Mouse (Mus musculus): ENCODE data around the gene Cklf. TPM values are rescaled to one million over a fixed set of nuclear protein-coding genes. Genes with fewer than 3 reads are reported as not detected.
"Not testable (repeated sequence)": the region's sequence is repeated elsewhere in the genome, so short reads cannot be mapped to it uniquely, and the experiment has no call there.

Gene Cklf
- polyA plus RNA-seq, 1 experiment from 2014 or later: 49.7 TPM

DNA sequence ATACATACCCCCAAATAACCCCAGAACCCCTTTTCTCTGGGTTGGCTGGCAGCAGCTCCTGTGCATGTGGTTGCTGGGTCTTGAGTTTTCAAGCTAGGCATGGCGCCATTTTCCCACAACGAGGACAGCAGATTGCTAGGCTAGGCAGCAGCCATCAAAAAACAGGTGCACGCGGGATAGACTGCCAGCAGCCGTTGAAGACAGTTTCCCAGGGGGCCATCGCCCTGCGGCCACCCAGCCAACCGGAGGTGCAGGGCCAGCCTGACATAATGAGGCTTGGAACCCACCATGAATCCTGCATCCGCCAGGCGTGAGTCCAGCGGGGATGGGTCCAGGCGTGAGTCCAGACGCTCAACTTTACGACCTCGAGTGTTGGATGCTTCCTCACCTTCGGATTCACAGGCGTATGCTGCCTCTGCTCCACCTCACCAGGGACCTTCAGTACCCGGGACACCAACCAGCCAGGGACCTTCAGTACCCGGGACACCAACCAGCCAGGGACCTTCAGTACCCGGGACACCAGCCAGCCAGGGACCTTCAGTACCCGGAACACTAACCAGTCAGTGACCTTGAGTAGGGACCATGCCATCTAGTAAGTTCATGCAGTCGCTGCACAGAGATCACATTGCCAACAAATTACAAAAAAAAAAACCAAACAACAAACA is 13.7 kb downstream of the Cklf start:
- ATAC-seq (ENCODE audit: insufficient number of reproducible peaks, low FRiP score, low TSS enrichment, low read depth): not testable (repeated sequence)

GRCm38 (mm10) chr8:104268368-104268767 is 17.7 kb downstream of the Cklf start:
- Histone ChIP-seq H3K4me2 (replicated peaks) (no peak overlapping the region), H3K9me3 (replicated peaks) (no peaks in the 10 kb centered on the region), H3K9ac (no peak overlapping the region), H3K27me3 (no peaks in the 10 kb centered on the region), H3K4me1 (no peaks in the 10 kb centered on the region), H3K36me3 (peaks cover 12% of the 10 kb centered on the region), H3K27ac (replicated peaks) (no peak overlapping the region), H3K4me3 (replicated peaks) (no peak overlapping the region)
- no peak for ATAC-seq (ENCODE audit: insufficient number of reproducible peaks, low FRiP score, low TSS enrichment, low read depth)

More for the DNA sequence above, 13.7 kb downstream of the Cklf start:
- WGBS: 94% methylated on average over 22 of the region's 22 CpGs
- not testable (repeated sequence) for H3K4me1 ChIP-seq; H3K4me2 ChIP-seq (replicated peaks); H3K9ac ChIP-seq; H3K27ac ChIP-seq (replicated peaks); H3K27me3 ChIP-seq; H3K4me3 ChIP-seq (replicated peaks); H3K9me3 ChIP-seq (replicated peaks)
- H3K36me3 ChIP-seq: peaks cover 19% of the 10 kb centered on the region

DNA sequence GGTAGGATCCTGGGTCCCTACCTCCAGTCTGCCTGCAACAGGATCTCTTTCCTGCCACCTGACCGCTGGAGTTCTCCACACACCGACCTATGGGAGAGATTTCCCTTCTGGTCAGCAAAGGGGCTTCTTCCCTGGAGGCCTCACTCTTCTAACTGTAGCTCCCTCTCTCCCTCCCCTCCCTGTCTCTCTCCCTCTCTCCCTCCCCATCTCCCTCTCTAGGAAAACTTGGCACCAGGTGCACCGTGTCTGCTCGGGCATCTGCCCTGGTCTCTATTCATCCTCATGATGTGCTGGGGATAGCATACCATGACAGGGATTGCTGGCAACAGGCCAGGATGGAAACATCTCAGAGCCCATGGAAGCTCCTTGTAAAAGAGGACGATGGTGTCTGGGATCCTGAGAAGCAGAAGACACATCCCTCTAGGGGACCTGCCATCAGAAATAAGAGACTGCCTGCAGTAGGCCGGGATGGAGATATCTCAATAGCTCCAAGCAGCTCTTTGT is 18.3 kb downstream of the Cklf start:
- H3K9me3 ChIP-seq (replicated peaks): no peaks in the 10 kb centered on the region
- no peak overlapping the region for H3K9ac ChIP-seq
- no peak overlapping the region for H3K4me3 ChIP-seq (replicated peaks)
- H3K27me3 ChIP-seq: no peaks in the 10 kb centered on the region
- H3K36me3 ChIP-seq: peaks cover 6% of the 10 kb centered on the region; the same call in 1 of the 2 replicates
- H3K27ac ChIP-seq (replicated peaks): no peak overlapping the region
- no peaks in the 10 kb centered on the region for H3K4me1 ChIP-seq
- WGBS: 89% methylated on average over 6 of the region's 6 CpGs
- no peak overlapping the region for H3K4me2 ChIP-seq (replicated peaks)
- no peak for ATAC-seq (ENCODE audit: insufficient number of reproducible peaks, low FRiP score, low TSS enrichment, low read depth)

- H3K27ac ChIP-seq (replicated peaks); H3K4me3 ChIP-seq (replicated peaks); H3K36me3 ChIP-seq; ATAC-seq (ENCODE audit: insufficient number of reproducible peaks, low FRiP score, low TSS enrichment, low read depth); H3K9me3 ChIP-seq (replicated peaks); H3K4me2 ChIP-seq (replicated peaks); H3K9ac ChIP-seq; H3K27me3 ChIP-seq; H3K4me1 ChIP-seq: not testable (repeated sequence)
- 89% methylated on average over 12 of the region's 12 CpGs for WGBS
Observed at GRCm38 (mm10) chr8:104293081-104293480, 42.4 kb downstream of the Cklf start, which contains the start of gene Cmtm2a. TSS of gene Cmtm2a (minus strand) at chr8:104293181.

- H3K4me2 ChIP-seq (replicated peaks): no peak overlapping the region
- H3K9me3 ChIP-seq (replicated peaks): no peaks in the 10 kb centered on the region
- H3K27me3 ChIP-seq: no peaks in the 10 kb centered on the region
- H3K36me3 ChIP-seq: no peaks in the 10 kb centered on the region
- no peak for ATAC-seq (ENCODE audit: insufficient number of reproducible peaks, low FRiP score, low TSS enrichment, low read depth)
- H3K9ac ChIP-seq: no peak overlapping the region
- WGBS: 69% methylated on average over 1 of the region's 1 CpGs
- no peaks in the 10 kb centered on the region for H3K4me1 ChIP-seq
- no peak overlapping the region for H3K4me3 ChIP-seq (replicated peaks)
- H3K27ac ChIP-seq (replicated peaks): no peak overlapping the region
Observed at GRCm38 (mm10) chr8:104294396-104294795, 43.7 kb downstream of the Cklf start.

GRCm38 (mm10) chr8:104301577-104301976 is 50.9 kb downstream of the Cklf start:
- 13% methylated on average over 3 of the region's 3 CpGs for WGBS
- not testable (repeated sequence) for ATAC-seq (ENCODE audit: insufficient number of reproducible peaks, low FRiP score, low TSS enrichment, low read depth)

DNA sequence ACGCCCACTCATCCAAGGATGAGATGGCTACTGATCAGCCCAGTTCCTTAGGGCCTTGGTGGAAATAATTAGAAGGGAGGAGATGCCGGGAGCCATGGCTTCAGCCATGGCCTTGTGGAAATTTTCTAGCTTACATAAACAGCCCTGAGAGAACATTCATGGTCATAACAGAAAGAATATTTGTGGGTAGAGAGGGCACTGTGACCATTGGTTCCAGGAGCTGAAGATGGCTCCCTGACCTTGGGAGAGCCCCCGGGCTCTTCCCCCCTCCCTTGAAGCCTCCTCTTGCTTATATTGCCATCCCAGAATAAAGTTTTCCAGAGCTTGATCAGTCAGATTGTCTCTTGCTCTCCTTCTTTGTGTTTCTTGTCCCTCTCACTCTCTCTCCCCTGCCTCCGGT is 51.9 kb downstream of the Cklf start:
- not testable (repeated sequence) for H3K9me3 ChIP-seq (replicated peaks); H3K4me3 ChIP-seq (replicated peaks); H3K27me3 ChIP-seq; H3K4me1 ChIP-seq; ATAC-seq (ENCODE audit: insufficient number of reproducible peaks, low FRiP score, low TSS enrichment, low read depth); H3K36me3 ChIP-seq; H3K27ac ChIP-seq (replicated peaks); H3K9ac ChIP-seq; H3K4me2 ChIP-seq (replicated peaks)
- 81% methylated on average over 4 of the region's 4 CpGs for WGBS

More at GRCm38 (mm10) chr8:104301577-104301976, 50.9 kb downstream of the Cklf start:
- not testable (repeated sequence) for H3K9me3 ChIP-seq (replicated peaks); H3K4me2 ChIP-seq (replicated peaks); H3K36me3 ChIP-seq; H3K4me1 ChIP-seq; H3K9ac ChIP-seq; H3K27ac ChIP-seq (replicated peaks); H3K27me3 ChIP-seq; H3K4me3 ChIP-seq (replicated peaks)

DNA sequence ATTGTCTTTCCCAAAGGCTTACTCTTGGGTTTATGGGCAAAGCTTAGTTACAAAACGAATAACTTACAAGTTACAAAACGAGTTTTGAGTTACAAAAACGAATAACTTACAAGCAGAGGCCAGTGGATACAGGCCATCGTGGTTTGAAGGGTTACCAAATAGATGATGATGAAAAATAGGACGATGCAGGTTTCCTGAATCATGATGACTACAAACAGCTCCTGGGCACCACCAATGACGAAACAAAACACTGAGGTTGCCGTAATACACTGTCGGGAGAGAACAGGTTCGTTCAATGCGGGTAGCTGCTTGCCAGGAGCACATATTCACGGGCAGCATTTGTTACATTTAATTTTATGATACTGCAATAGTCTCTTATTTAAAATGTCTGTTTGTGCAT is 54.3 kb downstream of the Cklf start:
- Histone ChIP-seq H3K4me2 (replicated peaks) (no peak overlapping the region), H3K4me3 (replicated peaks) (no peak overlapping the region), H3K9ac (no peak overlapping the region), H3K9me3 (replicated peaks) (no peaks in the 10 kb centered on the region), H3K27me3 (no peaks in the 10 kb centered on the region), H3K27ac (replicated peaks) (no peak overlapping the region), H3K4me1 (no peaks in the 10 kb centered on the region), H3K36me3 (no peaks in the 10 kb centered on the region)
- WGBS: 72% methylated on average over 11 of the region's 11 CpGs
- ATAC-seq (ENCODE audit: insufficient number of reproducible peaks, low FRiP score, low TSS enrichment, low read depth): no peak

DNA sequence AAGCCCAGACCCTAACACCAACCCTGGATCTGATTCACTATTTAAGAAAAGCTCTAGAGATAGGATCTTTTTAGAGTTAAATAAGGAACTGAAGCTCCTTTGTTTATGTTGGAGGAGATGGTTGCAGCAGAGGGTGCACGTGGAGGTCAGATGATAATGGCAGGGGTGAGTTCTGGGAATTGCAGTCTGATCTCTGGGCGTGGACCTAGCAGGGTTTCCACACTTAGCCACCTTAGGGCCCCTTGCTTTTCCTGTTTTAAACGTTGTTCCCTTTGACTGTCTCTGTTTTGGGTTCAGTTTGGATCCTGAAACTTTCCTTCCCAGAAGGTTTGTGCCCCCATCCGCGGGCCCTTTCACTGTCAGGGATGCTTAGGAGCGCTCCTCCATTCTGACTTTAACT is 57.7 kb downstream of the Cklf start:
- WGBS: 55% methylated on average over 6 of the region's 6 CpGs

GRCm38 (mm10) chr8:104309441-104310155 is 58.9 kb downstream of the Cklf start, which contains the start of the genes Gm45711 and Cmtm1:
TSS of gene Gm45711 (minus strand) at chr8:104310081.
TSS of gene Cmtm1 (minus strand) at chr8:104310145.
- H3K27me3 ChIP-seq; H3K27ac ChIP-seq (replicated peaks); H3K9me3 ChIP-seq (replicated peaks); H3K4me1 ChIP-seq; H3K9ac ChIP-seq; H3K4me2 ChIP-seq (replicated peaks); H3K36me3 ChIP-seq; ATAC-seq (ENCODE audit: insufficient number of reproducible peaks, low FRiP score, low TSS enrichment, low read depth); H3K4me3 ChIP-seq (replicated peaks): not testable (repeated sequence)
- WGBS: 90% methylated on average over 36 of the region's 36 CpGs

More for the DNA sequence above, 57.7 kb downstream of the Cklf start:
- not testable (repeated sequence) for H3K27ac ChIP-seq (replicated peaks); H3K4me3 ChIP-seq (replicated peaks); H3K9me3 ChIP-seq (replicated peaks); ATAC-seq (ENCODE audit: insufficient number of reproducible peaks, low FRiP score, low TSS enrichment, low read depth); H3K4me2 ChIP-seq (replicated peaks); H3K9ac ChIP-seq; H3K4me1 ChIP-seq; H3K36me3 ChIP-seq; H3K27me3 ChIP-seq

- H3K9me3 ChIP-seq (replicated peaks); H3K4me1 ChIP-seq; ATAC-seq (ENCODE audit: insufficient number of reproducible peaks, low FRiP score, low TSS enrichment, low read depth); H3K9ac ChIP-seq; H3K4me2 ChIP-seq (replicated peaks); H3K27me3 ChIP-seq; H3K4me3 ChIP-seq (replicated peaks); H3K27ac ChIP-seq (replicated peaks); H3K36me3 ChIP-seq: not testable (repeated sequence)
- WGBS: 95% methylated on average over 3 of the region's 3 CpGs
Observed at GRCm38 (mm10) chr8:104312023-104312422, 61.4 kb downstream of the Cklf start.
